Mouse (Mus musculus): Measurements from ENCODE around the gene Mapk14.
"Not testable (repeated sequence)": the region's sequence is repeated elsewhere in the genome, so short reads cannot be mapped to it uniquely, and the experiment has no call there.

The Mapk14 gene

DNA sequence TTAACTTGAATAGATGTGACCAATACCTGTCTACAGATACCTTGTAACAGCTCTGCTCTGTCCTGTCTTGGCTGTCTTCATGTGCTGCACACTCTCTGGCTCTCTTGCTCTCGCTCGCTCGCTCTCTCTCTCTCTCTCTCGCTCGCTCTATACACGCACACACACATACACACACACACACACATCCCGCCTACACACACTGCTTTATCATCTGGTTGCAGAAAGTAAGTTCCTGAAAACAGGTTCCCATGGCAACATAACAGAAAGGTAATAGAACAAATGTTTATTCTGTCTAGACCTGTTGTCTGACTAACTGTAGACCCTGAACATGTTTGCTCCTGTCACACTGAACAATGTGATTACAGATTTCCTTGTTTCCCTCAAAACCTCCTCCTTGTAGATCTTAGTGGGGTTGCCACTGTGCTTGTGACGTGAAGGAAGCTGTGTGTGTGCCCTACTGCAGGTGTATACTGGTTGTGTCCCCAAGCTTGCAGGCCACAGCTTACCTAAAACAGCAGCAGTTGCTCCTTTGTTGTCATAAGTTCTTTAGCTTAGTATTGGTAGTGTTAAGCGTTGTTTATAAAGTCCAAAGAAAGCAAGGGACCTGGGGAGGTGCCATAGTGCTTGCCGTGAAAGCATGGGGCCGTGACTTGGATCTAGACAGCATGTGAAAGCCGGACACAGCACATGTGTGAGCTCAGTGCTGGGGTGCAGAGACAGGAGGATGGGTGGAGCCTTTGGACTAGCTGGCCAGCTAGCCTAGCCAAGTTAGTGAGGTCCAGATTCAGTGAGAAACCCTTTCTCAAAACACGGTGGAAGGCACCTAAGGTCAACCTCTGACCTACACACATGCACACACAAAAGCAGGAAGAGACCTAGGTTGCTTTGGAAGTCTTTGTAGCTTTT, 6.4 kb downstream of the Mapk14 start:
- no peak for DNase-seq (ENCODE audit: extremely low spot score, low read depth, low spot score)

GRCm38 (mm10) chr17:28698245-28698644, 7.1 kb downstream of the Mapk14 start:
- no peak for DNase-seq (ENCODE audit: extremely low spot score, low read depth, low spot score)

DNA sequence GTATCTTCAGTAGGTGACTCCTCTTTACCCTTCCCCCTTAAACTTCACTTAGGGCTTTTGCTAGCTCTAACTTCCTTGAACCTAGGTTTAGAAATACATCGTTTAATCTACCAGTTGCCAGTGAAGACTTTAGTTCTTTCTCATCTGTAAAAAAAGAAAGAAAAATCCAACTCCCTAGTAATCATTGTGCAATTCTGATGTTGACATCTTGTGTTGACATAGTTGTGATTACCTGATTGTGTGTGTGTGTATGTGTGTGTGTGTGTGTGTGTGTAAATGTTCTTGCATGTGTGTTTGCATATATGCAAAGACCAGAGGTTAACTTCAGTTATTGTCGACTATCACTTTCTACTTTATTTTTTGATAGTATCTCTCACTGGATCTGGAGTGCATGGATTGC, 7.5 kb downstream of the Mapk14 start:
- DNase-seq (ENCODE audit: extremely low spot score, low read depth, low spot score) = no peak

DNA sequence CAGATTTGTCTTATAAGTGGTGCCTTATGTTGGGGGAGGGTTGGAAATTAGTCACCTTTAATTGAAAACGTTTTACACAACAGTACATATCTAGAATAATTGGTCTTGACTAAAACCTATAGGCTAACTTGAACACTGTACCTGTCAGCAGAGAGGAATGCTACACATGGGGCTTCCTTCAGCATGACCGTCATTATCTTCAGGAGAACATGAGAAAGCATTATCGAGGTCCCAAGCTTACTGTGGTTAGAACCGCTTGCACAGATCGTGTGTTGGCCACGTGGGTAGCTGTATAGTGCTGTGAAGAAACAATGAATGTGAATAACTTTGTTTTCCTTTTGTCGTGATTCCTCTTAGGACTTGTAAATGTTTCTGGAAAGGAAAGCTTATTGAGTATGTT, 8.7 kb downstream of the Mapk14 start:
- no peak for DNase-seq (ENCODE audit: extremely low spot score, low read depth, low spot score)

DNA sequence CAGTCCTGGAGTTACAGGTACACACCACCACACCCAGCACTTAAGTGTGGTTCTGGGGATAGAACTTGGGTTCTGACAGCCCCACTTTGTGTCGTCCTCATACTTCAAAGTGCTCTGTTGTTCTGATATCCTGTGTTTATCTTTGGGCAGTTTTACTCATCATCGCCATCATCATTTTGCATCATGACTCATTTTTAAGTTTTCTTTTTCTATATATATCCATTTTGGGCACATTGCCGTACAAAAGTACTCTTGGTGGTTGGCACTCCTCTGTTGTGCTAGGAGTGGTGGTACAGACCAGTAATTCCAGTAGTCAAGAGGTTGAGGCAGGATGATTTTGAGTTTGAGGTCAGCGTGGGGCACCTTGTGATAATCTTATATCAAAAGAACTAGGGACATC, 10.0 kb downstream of the Mapk14 start:
- DNase-seq (ENCODE audit: extremely low spot score, low read depth, low spot score) = no peak

DNA sequence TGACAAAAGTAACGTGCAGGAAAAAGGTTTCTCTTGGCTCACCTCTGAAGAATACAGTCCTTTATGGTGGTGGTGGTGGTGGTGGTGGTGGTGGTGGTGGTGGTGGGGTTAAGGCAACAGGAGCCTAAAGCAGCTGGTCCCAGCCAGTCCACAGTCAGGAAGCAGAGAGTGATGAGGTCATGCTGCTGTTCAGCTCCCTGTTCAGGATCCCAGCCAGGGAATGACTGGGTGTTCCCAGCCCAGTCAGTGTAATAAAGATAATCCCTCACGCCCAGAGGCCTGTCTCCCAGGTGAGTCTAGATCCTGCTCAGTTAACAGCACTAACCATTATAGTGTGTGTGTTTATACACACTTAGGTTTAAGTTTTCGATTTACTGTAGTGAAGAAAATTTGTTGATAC, 10.6 kb downstream of the Mapk14 start:
- no peak for DNase-seq (ENCODE audit: extremely low spot score, low read depth, low spot score)

DNA sequence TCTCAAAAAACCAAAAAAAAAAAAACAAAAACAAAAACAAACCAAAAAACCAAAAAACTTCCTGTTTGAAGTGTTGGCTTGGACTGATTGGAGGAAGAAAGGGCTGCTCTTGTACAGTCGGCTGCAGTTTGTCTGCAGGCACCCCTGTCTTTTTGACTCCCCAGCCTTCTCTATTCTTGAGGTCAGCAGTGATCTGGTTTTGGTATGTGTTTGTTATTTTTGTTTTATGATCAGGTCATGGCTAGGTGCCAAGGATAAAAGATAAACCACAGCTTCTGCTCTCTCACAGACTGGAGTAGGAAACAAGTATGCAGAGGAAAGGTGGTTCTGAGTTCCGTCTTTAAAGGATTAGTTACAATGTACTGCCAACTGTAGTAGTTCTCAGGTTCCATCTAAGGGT, 11.5 kb downstream of the Mapk14 start:
- DNase-seq (ENCODE audit: extremely low spot score, low read depth, low spot score) = no peak

- no peak for DNase-seq (ENCODE audit: extremely low spot score, low read depth, low spot score)
Measured at GRCm38 (mm10) chr17:28706697-28707096, 15.6 kb downstream of the Mapk14 start.

DNA sequence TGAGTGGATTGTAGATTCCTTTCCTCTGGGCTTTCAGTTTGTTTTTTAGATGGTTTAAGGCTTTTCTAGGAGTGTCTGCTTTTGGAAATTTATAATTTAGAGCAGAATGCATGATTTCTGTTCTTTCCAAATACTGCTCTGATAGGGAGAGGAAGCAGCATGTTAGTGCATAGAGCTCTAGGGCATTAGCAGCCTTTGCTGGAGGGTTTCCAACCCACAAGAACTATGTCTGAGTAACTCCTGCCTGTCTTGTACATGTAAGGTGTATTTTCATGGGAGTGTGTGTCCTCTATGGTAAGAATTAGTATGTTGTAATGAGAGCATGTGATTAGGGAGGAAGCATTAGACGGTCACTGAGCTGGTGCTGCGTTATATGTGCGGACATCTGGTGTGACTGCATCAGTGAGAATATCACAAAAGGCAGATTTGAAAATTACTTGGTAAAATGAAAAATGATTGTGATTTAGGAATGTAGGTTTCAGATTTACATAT, 16.1 kb downstream of the Mapk14 start:
- no peak for DNase-seq (ENCODE audit: extremely low spot score, low read depth, low spot score)

GRCm38 (mm10) chr17:28707816-28708215, 16.7 kb downstream of the Mapk14 start:
- DNase-seq (ENCODE audit: extremely low spot score, low read depth, low spot score) = no peak

DNA sequence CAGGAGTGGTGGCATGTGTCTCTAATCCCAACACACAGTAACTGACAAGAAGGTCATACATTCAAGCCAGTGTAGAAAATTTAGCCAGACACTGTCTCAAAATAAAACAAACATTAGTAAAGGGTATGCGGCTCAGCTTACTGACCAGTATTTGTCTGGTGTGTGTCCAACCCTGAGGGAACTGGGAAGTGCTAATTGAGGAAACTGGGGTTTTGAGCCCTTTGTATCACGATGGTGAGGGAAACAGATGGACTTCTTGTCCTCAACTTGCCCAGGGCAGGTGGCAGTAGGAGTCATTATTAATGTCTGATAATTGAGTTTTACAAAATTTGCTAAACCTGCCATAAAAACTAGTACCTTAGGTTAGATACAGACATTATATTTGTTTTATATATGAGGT, 17.9 kb downstream of the Mapk14 start:
- DNase-seq (ENCODE audit: extremely low spot score, low read depth, low spot score) = no peak

DNA sequence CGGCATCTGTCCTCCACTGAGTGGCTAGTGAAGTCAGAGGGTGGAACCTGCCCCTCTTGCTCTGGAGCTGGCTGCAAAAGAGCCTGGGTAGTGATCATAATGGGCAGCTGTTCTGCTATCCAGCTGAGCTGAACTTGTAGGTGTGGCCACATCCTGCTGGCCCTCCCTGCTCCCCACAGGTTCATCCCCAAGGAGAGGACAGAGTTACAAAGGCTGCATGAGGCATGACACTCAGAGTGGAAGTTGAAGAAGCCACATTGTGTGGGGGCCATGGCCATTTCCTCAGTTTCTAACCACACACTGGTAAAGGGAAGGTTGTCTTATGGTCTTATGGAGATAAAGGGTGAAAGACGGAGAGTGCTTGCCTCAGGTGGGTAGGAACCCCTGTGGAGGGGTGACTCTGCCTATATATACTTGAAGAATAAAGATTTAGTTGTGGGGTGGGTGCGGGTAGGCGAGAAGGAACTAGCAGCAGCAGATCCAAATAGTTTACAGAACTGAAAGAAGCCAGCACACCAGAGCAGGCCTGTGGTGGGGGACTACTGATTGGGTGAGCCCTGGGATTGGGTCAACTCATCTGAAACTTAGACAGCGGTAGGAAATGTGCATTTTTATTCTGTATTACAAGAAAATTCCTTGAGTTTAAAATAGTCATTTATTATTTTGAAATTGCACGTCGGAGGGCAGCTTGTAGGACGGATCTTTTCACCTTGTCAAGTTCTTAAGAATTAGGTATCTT, 18.6 kb downstream of the Mapk14 start:
- no peak for DNase-seq (ENCODE audit: extremely low spot score, low read depth, low spot score)

GRCm38 (mm10) chr17:28710291-28710688, 19.2 kb downstream of the Mapk14 start:
- DNase-seq (ENCODE audit: extremely low spot score, low read depth, low spot score) = no peak

DNA sequence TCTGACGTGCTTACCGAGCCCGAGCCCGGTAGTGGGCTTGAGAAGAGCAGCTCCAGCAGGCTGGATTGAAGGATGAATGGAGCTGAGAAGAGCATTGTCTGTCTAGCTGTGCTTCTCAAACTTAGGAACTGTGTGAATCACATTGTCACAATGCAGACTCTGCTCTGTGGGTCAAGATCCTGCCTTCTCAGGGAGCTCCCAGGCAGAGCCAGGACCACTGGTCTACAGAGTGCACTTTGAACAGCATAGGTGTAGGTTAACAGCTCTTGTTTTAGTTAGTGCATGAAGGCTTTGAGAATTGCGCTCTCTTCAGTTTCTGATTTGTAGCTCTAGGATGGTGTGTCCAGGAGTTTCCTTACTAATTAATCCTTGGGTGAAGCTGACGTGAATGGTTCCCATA, 20.1 kb downstream of the Mapk14 start:
- DNase-seq (ENCODE audit: extremely low spot score, low read depth, low spot score) = no peak

- no peak for DNase-seq (ENCODE audit: extremely low spot score, low read depth, low spot score)
Measured at GRCm38 (mm10) chr17:28712305-28712704, 21.2 kb downstream of the Mapk14 start.

GRCm38 (mm10) chr17:28714006-28714405, 22.9 kb downstream of the Mapk14 start:
- no peak for DNase-seq (ENCODE audit: extremely low spot score, low read depth, low spot score)

DNA sequence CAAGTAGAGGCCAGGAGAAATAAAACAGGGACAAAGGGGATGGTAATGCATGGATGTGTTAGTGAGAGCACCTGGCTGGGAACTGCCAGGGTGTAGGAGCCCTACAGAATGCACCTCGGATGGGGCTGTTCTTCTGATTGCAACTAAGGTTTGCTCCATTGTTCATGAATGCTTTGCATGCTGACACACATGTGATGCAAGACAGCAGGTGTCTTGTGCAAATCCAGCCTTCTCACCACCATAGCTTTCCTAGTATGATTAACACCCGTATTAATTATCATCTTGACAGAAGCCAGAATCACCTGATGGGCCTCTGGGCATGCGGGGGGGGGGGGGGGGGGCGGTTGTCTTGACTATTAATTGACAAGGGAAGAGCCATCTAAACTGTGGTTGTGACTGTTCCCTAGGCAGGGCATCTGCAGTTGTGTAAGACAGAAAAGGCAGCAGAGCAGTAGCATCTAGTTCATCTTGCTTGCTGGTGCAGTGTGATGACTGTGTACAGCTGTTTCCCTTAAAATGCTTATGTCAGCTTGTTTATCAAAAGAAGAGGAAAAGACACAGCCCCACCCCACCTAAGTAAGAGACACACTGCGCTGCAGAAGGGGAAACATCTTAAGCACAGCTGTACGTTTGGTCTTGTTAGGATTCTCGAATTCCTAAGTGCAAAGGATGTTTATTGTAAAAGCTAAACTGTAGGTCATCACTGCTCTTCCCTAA, 24.9 kb downstream of the Mapk14 start:
- no peak for DNase-seq (ENCODE audit: extremely low spot score, low read depth, low spot score)

DNA sequence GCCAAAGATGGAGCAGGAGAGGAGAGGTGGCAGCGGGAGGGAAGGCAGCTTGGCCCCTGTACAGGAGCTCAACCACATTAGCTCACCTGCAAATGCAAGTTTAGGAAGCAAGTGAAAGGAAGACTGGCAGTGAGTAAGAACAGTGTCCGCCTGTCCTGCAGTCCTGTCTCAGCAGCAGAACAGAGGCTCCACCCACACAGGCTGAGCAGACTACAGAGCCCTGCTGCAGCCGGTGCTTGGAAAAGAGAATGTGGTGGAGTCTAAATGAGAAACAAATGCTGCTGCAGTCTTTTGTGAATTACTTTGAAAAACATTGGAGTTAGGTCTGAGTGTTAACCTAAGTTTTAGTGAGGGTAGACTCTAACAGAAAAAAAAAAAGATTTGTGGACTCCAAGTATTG, 26.4 kb downstream of the Mapk14 start:
- no peak for DNase-seq (ENCODE audit: extremely low spot score, low read depth, low spot score)

GRCm38 (mm10) chr17:28725783-28726182, 34.7 kb downstream of the Mapk14 start, which contains the start of gene AC170998.1:
TSS of gene AC170998.1 (plus strand) at chr17:28726083.
- no peak for DNase-seq (ENCODE audit: extremely low spot score, low read depth, low spot score)

DNA sequence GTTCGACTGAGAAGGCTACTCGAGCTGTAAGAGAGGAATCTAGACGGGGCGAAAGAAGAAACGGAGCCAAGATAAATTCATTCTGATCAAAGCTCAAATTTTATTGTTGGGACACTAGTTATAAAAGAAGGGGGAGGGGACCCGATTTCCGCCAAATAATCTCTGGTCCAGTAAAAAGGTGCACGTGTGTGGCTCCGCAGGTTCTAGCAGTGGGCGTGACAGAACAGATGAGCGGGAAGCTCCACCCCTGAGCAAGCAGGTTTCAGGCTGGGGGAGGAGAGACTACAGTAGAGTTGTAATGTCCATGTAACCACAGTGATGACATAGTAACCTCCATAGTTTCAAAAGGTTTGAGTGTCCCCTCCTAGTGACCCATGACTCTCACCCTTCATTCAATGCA, 36.4 kb downstream of the Mapk14 start:
- DNase-seq (ENCODE audit: extremely low spot score, low read depth, low spot score) = not testable (repeated sequence)

GRCm38 (mm10) chr17:28735317-28736105, 44.4 kb downstream of the Mapk14 start:
- DNase-seq (ENCODE audit: extremely low spot score, low read depth, low spot score) = no peak
